Mouse (Mus musculus) C2C12 (cell line): Measurements from ENCODE around the gene Ldha. TPM values are rescaled to one million over a fixed set of nuclear protein-coding genes. Genes with fewer than 3 reads are reported as not detected.

Experiments used
- H3K27me3 ChIP-seq: one replicate; pipeline ENCODE4 v1.6.1; 2011; ENCODE audit not compliant: control insufficient read depth, insufficient read depth, insufficient read length
- H3K36me3 ChIP-seq: one replicate; pipeline ENCODE4 v1.6.1; 2011; ENCODE audit not compliant: control insufficient read depth, insufficient read depth
- H3K4me3 ChIP-seq: one replicate; pipeline ENCODE4 v1.5.1; 2011; ENCODE audit warnings: mild to moderate bottlenecking, control low read depth; ENCODE audit not compliant: poor library complexity, insufficient read depth, severe bottlenecking
- H3K79me2 ChIP-seq: one replicate; pipeline ENCODE4 v1.6.1; 2011; ENCODE audit not compliant: control insufficient read depth, insufficient read depth
- H3K79me3 ChIP-seq: one replicate; pipeline ENCODE4 v1.6.1; 2011; ENCODE audit warnings: low read depth, control low read depth
- H3ac ChIP-seq: one replicate; pipeline ENCODE3; 2011; ENCODE audit warnings: low read depth; ENCODE audit not compliant: control insufficient read depth, insufficient read length
- CEBPB ChIP-seq: IDR thresholded peaks from one replicate; pipeline ENCODE4 v1.6.1; 2011; ENCODE audit warnings: low read depth, mild to moderate bottlenecking, control low read depth, moderate library complexity
- CTCF ChIP-seq: IDR thresholded peaks from one replicate; pipeline ENCODE4 v1.5.1; 2011; ENCODE audit not compliant: control insufficient read depth, insufficient read depth, insufficient read length
- FOSL1 ChIP-seq: IDR thresholded peaks from one replicate; pipeline ENCODE4 v1.8.0; 2011; ENCODE audit warnings: mild to moderate bottlenecking, low read length; ENCODE audit not compliant: poor library complexity, insufficient read depth, severe bottlenecking
- MAX ChIP-seq: IDR thresholded peaks from one replicate; pipeline ENCODE4 v1.6.1; 2011; ENCODE audit warnings: mild to moderate bottlenecking, control low read depth
- MYOD1 ChIP-seq: IDR thresholded peaks from one replicate; pipeline ENCODE4 v1.6.1; 2011; ENCODE audit warnings: low read depth; ENCODE audit not compliant: control insufficient read depth, insufficient read length
- MYOG ChIP-seq: IDR thresholded peaks from one replicate; pipeline ENCODE4 v1.6.1; 2011; ENCODE audit not compliant: control insufficient read depth, insufficient read length; ENCODE audit errors: extremely low read depth
- USF1 ChIP-seq: IDR thresholded peaks from one replicate; pipeline ENCODE4 v1.6.1; 2011; ENCODE audit warnings: low read depth, mild to moderate bottlenecking, control low read depth, moderate library complexity
- long read RNA-seq, 2 experiments: library from polyadenylated mRNA; unstranded; transcript quantifications; one replicate each; pipeline ENCODE4 v2.0.0; 2019 to 2020
- polyA plus RNA-seq: library from polyadenylated mRNA; unstranded; fragments of >200 nt; fragmentation: generic; extraction: Trizol; gene quantifications from one replicate; pipeline ENCODE4 v1.2.1, GENCODE M21; 2012; ENCODE audit warnings: missing spikeins

Gene Ldha
- polyA plus RNA-seq = 2,062 TPM
- long read RNA-seq, experiment 1, transcript Ldha-202 (8 exons, 1,588 nt) = major isoform, 2,176 of 2,404 reads
- long read RNA-seq, experiment 1, partial matches to known transcripts = 177 of 2,404 reads
- long read RNA-seq, experiment 1, other reads (novel, unspliced or antisense) = 50 of 2,404 reads
- long read RNA-seq, experiment 2, transcript Ldha-202 (8 exons, 1,588 nt) = major isoform, 10,410 of 10,605 reads
- long read RNA-seq, experiment 2, partial matches to known transcripts = 97 of 10,605 reads
- long read RNA-seq, experiment 2, other reads (novel, unspliced or antisense) = 98 of 10,605 reads

DNA sequence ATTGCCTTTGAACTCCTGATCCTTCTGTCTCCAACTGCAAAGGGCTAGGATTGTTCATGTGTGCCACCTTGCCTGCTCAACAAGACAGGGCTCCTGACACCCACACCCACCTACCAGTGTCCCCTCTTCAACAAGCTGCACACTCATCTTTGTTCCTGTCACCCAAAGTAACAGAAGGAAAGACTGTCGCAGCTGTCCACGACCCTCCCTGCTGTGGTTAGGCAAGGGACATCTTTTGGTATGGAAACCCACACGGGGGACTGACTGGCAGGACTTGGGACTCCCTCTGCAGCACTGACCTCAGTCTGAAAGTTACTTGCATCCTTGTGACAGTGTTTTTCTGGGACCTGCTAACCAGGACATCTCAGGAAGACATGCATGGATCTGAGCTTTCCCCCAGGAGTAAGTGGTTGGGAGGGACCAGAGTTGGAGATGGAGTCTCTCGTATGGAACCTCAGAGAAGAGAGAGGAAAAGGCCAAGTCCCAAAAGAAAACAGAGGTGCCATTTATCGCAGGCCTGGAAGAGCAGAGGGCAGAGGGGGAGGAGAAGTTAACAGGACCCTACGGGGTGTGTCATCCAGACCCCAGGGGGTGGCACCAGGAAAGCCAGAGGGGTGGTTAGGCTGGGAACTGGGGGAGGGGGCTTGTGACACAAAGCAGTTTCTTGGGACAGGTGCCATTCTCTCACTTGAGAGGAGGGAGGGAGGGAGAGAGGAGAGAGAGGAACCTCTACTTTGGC is at the start of gene Ldha:
Gene Ldha (plus strand): TSS at position 689 of the 739 bp plus-strand sequence.
- Histone ChIP-seq H3K4me3 (no peak within 1 kb of the TSS), H3K79me2 (peaks cover 9% of the 10 kb centered on the region), H3K27me3 (no peaks in the 10 kb centered on the region), H3K79me3 (peaks cover 2% of the 10 kb centered on the region), H3K36me3 (no peaks in the 10 kb centered on the region), H3ac (no peak within 1 kb of the TSS)
- TF ChIP-seq MYOG = no peak

DNA sequence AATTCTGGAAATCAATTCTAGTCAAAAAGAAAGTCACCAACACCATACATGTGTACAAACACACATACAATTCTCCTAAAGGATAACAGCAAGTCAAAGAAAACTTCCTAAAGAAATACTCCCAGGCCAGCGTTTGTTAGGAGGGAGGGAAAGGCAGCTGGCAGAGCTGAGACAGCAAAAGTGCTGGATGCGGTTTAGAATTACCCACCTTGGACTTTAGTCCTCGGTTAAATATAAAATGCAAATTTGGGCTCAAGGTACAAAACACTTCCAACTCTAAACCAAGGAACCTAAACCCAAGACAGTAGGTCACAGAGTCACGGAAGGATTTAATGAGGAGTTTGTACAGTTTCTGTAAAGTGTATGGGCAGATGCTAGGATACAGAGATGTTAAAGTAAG is 47.4 kb upstream of the Ldha start:
- TF ChIP-seq USF1 (no peak), MAX (no peak), MYOG (no peak), CEBPB (no peak), MYOD1 (no peak), CTCF (no peak), FOSL1 (no peak)
- Histone ChIP-seq H3K36me3 (peaks cover 10% of the 10 kb centered on the region), H3K4me3 (no peak overlapping the region), H3K79me3 (peaks cover 41% of the 10 kb centered on the region), H3ac (no peak overlapping the region), H3K27me3 (no peaks in the 10 kb centered on the region), H3K79me2 (peaks cover 61% of the 10 kb centered on the region)

DNA sequence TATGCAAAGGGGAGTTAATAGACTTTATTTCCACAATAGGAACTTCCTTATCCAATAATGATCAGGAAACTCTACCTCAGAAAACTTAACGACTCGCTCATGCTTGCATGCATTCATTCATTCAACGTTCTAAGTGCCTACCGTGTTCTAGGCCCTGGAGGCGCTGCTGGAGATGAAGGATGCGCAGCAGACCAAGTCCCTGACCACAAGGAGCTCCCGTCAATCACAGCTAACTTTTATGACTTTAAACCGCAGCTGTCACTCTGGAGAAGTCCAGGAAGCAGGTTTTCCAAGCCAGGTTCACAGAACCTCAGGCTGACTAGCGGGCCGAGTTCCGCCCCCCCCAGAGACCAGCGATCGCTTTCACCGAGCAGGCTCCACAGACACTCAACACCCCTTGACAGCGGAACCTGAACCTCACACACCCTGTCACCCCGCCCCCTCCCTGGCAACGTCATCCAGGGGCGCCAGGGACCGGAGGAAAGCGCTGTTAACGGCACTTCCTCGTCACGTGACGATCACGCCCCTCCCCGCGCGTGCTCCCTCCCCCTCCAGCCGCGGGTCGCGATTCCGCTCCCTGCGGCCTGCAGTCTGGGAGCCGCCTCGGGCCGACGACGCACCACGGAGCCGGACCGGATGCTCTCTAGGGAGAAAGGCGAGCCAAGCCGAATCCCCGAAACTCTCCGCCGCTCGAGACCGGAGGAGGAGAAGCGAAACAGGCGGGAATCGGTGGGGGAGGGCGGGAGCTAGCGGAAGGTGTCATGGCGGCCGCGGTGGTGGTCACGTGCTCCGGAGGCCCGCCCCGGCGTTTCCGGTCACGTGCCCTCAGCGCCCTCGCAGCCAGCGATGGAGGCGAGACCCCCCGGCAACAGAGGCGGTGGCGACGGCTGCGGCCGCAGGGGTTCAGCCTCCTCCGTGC is 45.7 kb upstream of the Ldha start, which contains the start of the genes Hps5 and Gtf2h1:
Gene Hps5 (minus strand): TSS at position 778 of the 919 bp plus-strand sequence.
Gene Gtf2h1 (plus strand): TSS at position 817 of the 919 bp plus-strand sequence.
- peaks cover 77% of the 10 kb centered on the region for H3K79me2 ChIP-seq
- H3K79me3 ChIP-seq = peaks cover 57% of the 10 kb centered on the region
- peak within 1 kb of the TSS; percentile 84 for H3ac ChIP-seq
- H3K4me3 ChIP-seq = peak within 1 kb of the TSS; percentile 77
- peaks cover 15% of the 10 kb centered on the region for H3K36me3 ChIP-seq
- H3K27me3 ChIP-seq = no peaks in the 10 kb centered on the region
- TF ChIP-seq MAX (peak; percentile 86), USF1 (peak; percentile 89), MYOD1 (no peak)

DNA sequence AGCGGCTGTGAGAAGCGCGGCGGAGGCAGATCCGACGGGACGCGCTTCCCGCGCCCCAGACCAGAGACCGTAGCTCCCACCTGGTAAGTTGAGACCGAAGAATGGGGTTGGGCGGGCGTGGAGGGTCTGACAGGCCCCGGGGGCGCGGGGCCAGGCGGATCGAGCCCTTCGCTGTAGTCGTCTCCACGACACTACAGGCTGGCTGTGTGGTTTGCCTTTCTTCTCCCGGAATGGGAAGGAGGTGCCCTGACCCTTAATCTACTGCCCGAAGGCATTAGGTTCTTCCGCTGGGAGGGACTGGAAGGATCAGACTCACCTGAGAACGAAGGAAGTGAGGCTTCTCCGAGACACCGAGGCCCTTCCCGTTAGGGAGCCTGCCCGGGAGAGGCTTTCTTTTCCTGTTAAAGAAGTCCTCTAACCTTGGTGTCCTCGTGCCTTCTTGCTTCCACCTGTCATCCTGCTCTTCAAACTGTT is 45.0 kb upstream of the Ldha start:
- peak overlapping the region; percentile 84 for H3ac ChIP-seq

DNA sequence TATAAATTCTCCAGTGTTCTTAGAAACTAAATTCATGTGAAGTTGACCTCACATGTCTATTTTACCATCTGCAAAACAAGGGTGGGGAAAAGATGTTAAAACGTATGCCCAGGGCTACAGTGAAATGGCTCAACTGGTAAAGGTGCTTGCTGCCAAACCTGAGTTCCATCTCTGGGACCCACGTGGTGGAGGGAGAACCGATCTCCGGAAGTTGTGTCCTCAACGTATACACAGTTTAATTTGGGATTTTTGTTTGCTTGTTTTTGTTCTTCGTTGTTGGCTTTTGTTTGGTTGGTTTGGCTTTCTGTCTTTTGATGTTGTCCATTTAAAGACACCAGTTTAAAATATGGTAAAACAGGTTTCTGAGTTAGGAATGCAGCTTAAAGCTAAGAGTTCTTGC is 44.5 kb upstream of the Ldha start:
- H3K36me3 ChIP-seq = peaks cover 24% of the 10 kb centered on the region
- H3K79me2 ChIP-seq = peaks cover 87% of the 10 kb centered on the region
- H3ac ChIP-seq = peak overlapping the region; percentile 84
- no peaks in the 10 kb centered on the region for H3K27me3 ChIP-seq
- H3K79me3 ChIP-seq = peaks cover 58% of the 10 kb centered on the region
- TF ChIP-seq CEBPB = no peak
- no peak for TF ChIP-seq USF1
- TF ChIP-seq CTCF = no peak
- TF ChIP-seq MYOD1 = no peak
- no peak for TF ChIP-seq MAX
- no peak for TF ChIP-seq FOSL1
- TF ChIP-seq MYOG = no peak
- H3K4me3 ChIP-seq = peak overlapping the region; percentile 77

More for the DNA sequence above, 45.0 kb upstream of the Ldha start:
- Histone ChIP-seq H3K79me2 (peaks cover 82% of the 10 kb centered on the region), H3K27me3 (no peaks in the 10 kb centered on the region), H3K4me3 (peak overlapping the region; percentile 77), H3K79me3 (peaks cover 60% of the 10 kb centered on the region), H3K36me3 (peaks cover 19% of the 10 kb centered on the region)
- no peak for TF ChIP-seq MYOG
- no peak for TF ChIP-seq MAX
- no peak for TF ChIP-seq MYOD1
